Mouse (Mus musculus) CH12.LX (cell line): Measurements from ENCODE around the gene Taar3. TPM values are rescaled to one million over a fixed set of nuclear protein-coding genes. Genes with fewer than 3 reads are reported as not detected.

ENCODE experiments used
- DNase-seq: peaks from one replicate; pipeline ENCODE4 v3.0.0-alpha.2; 2013; ENCODE audit errors: extremely low read depth
- H3K27ac ChIP-seq: 2 replicates; pipeline ENCODE4 v1.5.1; 2012; ENCODE audit warnings: low read depth, mild to moderate bottlenecking, control low read depth, moderate library complexity; ENCODE audit not compliant: insufficient read depth
- H3K27me3 ChIP-seq: replicated peaks from 2 replicates; pipeline ENCODE3; 2012; ENCODE audit warnings: inconsistent platforms
- H3K36me3 ChIP-seq, 2 experiments: replicated peaks in 1 of 2; 2 replicates each; pipeline versions ENCODE3 to v1.6.1; 2012; ENCODE audit warnings: inconsistent platforms in 1 of 2, low read length in 1 of 2, mild to moderate bottlenecking in 1 of 2, mixed read lengths in 1 of 2, moderate library complexity in 1 of 2; ENCODE audit not compliant: control insufficient read depth in 1 of 2, insufficient read depth in 1 of 2
- H3K4me1 ChIP-seq, 2 experiments: 2 replicates each; pipeline ENCODE4 v1.6.1; 2012; ENCODE audit warnings: inconsistent platforms in 1 of 2, moderate library complexity in 1 of 2; ENCODE audit not compliant: insufficient read depth in 2 of 2, control insufficient read depth in 1 of 2
- H3K4me2 ChIP-seq: 2 replicates; pipeline ENCODE4 v1.6.1; 2012; ENCODE audit warnings: low read depth, mild to moderate bottlenecking, control low read depth; ENCODE audit not compliant: poor library complexity, insufficient read depth, severe bottlenecking
- H3K4me3 ChIP-seq, 3 experiments: fragments of 150-350 bp in 1 of 3; sonication (generic) in 1 of 3; replicated peaks in 1 of 3; 2 replicates each; pipeline versions ENCODE3 to v1.5.1; 2011 to 2012; ENCODE audit warnings: low read depth in 2 of 3, low read length in 2 of 3, mild to moderate bottlenecking in 2 of 3, moderate library complexity in 2 of 3, control low read depth in 1 of 3, improper control_type of control experiment in 1 of 3, inconsistent platforms in 1 of 3, mixed read lengths in 1 of 3; ENCODE audit not compliant: poor library complexity in 1 of 3
- H3K79me2 ChIP-seq: replicated peaks from 2 replicates; pipeline ENCODE4 v1.6.1; 2012; ENCODE audit warnings: mild to moderate bottlenecking, moderate library complexity; ENCODE audit not compliant: control insufficient read depth, poor library complexity, insufficient read depth, severe bottlenecking; ENCODE audit errors: extremely low read depth
- H3K9ac ChIP-seq: 2 replicates; pipeline ENCODE4 v1.6.1; 2012; ENCODE audit warnings: low read depth, mild to moderate bottlenecking, control low read depth, moderate library complexity; ENCODE audit not compliant: insufficient read depth
- H3K9me3 ChIP-seq: replicated peaks from 2 replicates; pipeline ENCODE3; 2012; ENCODE audit warnings: low read length, inconsistent platforms, mixed read lengths
- BHLHE40 ChIP-seq: IDR thresholded peaks from 2 replicates; pipeline ENCODE4 v1.6.1; 2011; ENCODE audit warnings: mild to moderate bottlenecking, low read depth, low read length, improper control_type of control experiment
- CHD1 ChIP-seq: IDR thresholded peaks from 2 replicates; pipeline ENCODE4 v1.6.1; 2012; ENCODE audit warnings: low read depth, low read length, improper control_type of control experiment, inconsistent platforms
- CHD2 ChIP-seq: IDR thresholded peaks from 2 replicates; pipeline ENCODE4 v1.6.1; 2011; ENCODE audit warnings: low read length, improper control_type of control experiment
- CTCF ChIP-seq, 2 experiments: IDR thresholded peaks in 1 of 2; conservative IDR thresholded peaks in 1 of 2; 2 replicates each; pipeline ENCODE4 v1.5.1; 2011 to 2012; ENCODE audit warnings: low read depth in 2 of 2, low read length in 2 of 2, improper control_type of control experiment in 1 of 2, inconsistent platforms in 1 of 2, mild to moderate bottlenecking in 1 of 2, moderate library complexity in 1 of 2
- E2F4 ChIP-seq: IDR thresholded peaks from 2 replicates; pipeline ENCODE4 v1.6.1; 2011; ENCODE audit warnings: low read depth, low read length, improper control_type of control experiment; ENCODE audit not compliant: insufficient replicate concordance
- ELF1 ChIP-seq: IDR thresholded peaks from 2 replicates; pipeline ENCODE4 v1.6.1; 2014; ENCODE audit warnings: low read depth, mild to moderate bottlenecking, inconsistent platforms, low read length, improper control_type of control experiment
- GABPA ChIP-seq: IDR thresholded peaks from 2 replicates; pipeline ENCODE4 v1.6.1; 2012; ENCODE audit warnings: low read depth, low read length, improper control_type of control experiment, inconsistent platforms; ENCODE audit not compliant: insufficient replicate concordance
- JUND ChIP-seq: conservative IDR thresholded peaks from 2 replicates; pipeline ENCODE4 v1.6.1; 2011; ENCODE audit warnings: low read depth, low read length, improper control_type of control experiment
- KAT2A ChIP-seq: IDR thresholded peaks from 2 replicates; pipeline ENCODE4 v1.6.1; 2012; ENCODE audit warnings: low read length, improper control_type of control experiment, inconsistent platforms; ENCODE audit not compliant: insufficient replicate concordance
- MAFK ChIP-seq: IDR thresholded peaks from 2 replicates; pipeline ENCODE4 v1.6.1; 2011; ENCODE audit warnings: low read length, improper control_type of control experiment; ENCODE audit not compliant: insufficient replicate concordance
- MEF2A ChIP-seq: IDR thresholded peaks from 2 replicates; pipeline ENCODE4 v1.6.1; 2014; ENCODE audit warnings: low read depth, mild to moderate bottlenecking, inconsistent platforms, low read length, improper control_type of control experiment, borderline replicate concordance
- MXI1 ChIP-seq: IDR thresholded peaks from 2 replicates; pipeline ENCODE4 v1.6.1; 2011; ENCODE audit warnings: mild to moderate bottlenecking, low read depth, low read length, improper control_type of control experiment
- MYC ChIP-seq: IDR thresholded peaks from 2 replicates; pipeline ENCODE4 v1.6.1; 2011; ENCODE audit warnings: low read depth, mild to moderate bottlenecking, improper control_type of control experiment, low read length
- NRF1 ChIP-seq: IDR thresholded peaks from 2 replicates; pipeline ENCODE4 v1.6.1; 2014; ENCODE audit warnings: low read depth, mild to moderate bottlenecking, inconsistent platforms, low read length, improper control_type of control experiment, moderate library complexity
- POLR2A ChIP-seq: IDR thresholded peaks from 2 replicates; pipeline ENCODE4 v1.6.1; 2011; ENCODE audit warnings: low read depth, mild to moderate bottlenecking, improper control_type of control experiment, low read length
- POLR2AphosphoS2 ChIP-seq: IDR thresholded peaks from 2 replicates; pipeline ENCODE4 v1.6.1; 2011; ENCODE audit warnings: low read depth, low read length, improper control_type of control experiment
- RAD21 ChIP-seq: IDR thresholded peaks from 2 replicates; pipeline ENCODE4 v1.6.1; 2011; ENCODE audit warnings: low read depth, mild to moderate bottlenecking, low read length, improper control_type of control experiment, moderate library complexity
- SIN3A ChIP-seq: IDR thresholded peaks from 2 replicates; pipeline ENCODE4 v1.6.1; 2012; ENCODE audit warnings: low read length, improper control_type of control experiment, inconsistent platforms
- SMC3 ChIP-seq: IDR thresholded peaks from 2 replicates; pipeline ENCODE4 v1.6.1; 2011; ENCODE audit warnings: low read depth, low read length, improper control_type of control experiment
- TBP ChIP-seq: conservative IDR thresholded peaks from 2 replicates; pipeline ENCODE4 v1.6.1; 2011; ENCODE audit warnings: low read depth, low read length, improper control_type of control experiment
- TCF12 ChIP-seq: IDR thresholded peaks from 2 replicates; pipeline ENCODE4 v1.6.1; 2014; ENCODE audit warnings: low read depth, mild to moderate bottlenecking, inconsistent platforms, low read length, improper control_type of control experiment
- UBTF ChIP-seq: IDR thresholded peaks from 2 replicates; pipeline ENCODE4 v1.6.1; 2012; ENCODE audit warnings: low read depth, mild to moderate bottlenecking, inconsistent platforms, low read length, improper control_type of control experiment, moderate library complexity
- USF2 ChIP-seq: conservative IDR thresholded peaks from 2 replicates; pipeline ENCODE4 v1.6.1; 2011; ENCODE audit warnings: low read depth, low read length, improper control_type of control experiment
- ZC3H11A ChIP-seq: IDR thresholded peaks from 2 replicates; pipeline ENCODE4 v1.6.1; 2012; ENCODE audit warnings: low read depth, mild to moderate bottlenecking, inconsistent platforms, low read length, improper control_type of control experiment
- ZNF384 ChIP-seq: IDR thresholded peaks from 2 replicates; pipeline ENCODE4 v1.6.1; 2012; ENCODE audit warnings: low read depth, low read length, improper control_type of control experiment, inconsistent platforms
- dilution Hi-C: fragments of 300-500 bp; cut with MboI; formaldehyde crosslinking; loops from 2 replicates; pipeline ENCODE4 v1.14.3; 2020; ENCODE audit warnings: low sequenced_read_pairs; ENCODE audit not compliant: extremely low pct_unique_long_range_greater_than_20kb, extremely low pct_ligation_motif_present
- in situ Hi-C: fragments of 300-500 bp; cut with MboI; formaldehyde crosslinking; loops from 3 replicates; pipeline ENCODE4 v1.14.3; 2019; ENCODE audit warnings: low sequenced_read_pairs, low pct_ligation_motif_present, low pct_unique_long_range_greater_than_20kb, mixed read lengths
- polyA plus RNA-seq: library from polyadenylated mRNA; unstranded; fragments of >175 nt; gene quantifications from 2 replicates; pipeline ENCODE4 v1.2.1, GENCODE M21; 2012; ENCODE audit warnings: low read depth; ENCODE audit not compliant: insufficient read length
- total RNA-seq, 2 experiments: library from RNA; depleted of rRNA; stranded (reverse); fragments of 300-350 nt in 1 of 2; fragments of >200 nt in 1 of 2; gene quantifications; 2 replicates each; pipeline ENCODE4 v1.2.3; 2012 to 2014

The Taar3 gene
- total and polyA plus RNA-seq, 3 experiments: not detected

DNA sequence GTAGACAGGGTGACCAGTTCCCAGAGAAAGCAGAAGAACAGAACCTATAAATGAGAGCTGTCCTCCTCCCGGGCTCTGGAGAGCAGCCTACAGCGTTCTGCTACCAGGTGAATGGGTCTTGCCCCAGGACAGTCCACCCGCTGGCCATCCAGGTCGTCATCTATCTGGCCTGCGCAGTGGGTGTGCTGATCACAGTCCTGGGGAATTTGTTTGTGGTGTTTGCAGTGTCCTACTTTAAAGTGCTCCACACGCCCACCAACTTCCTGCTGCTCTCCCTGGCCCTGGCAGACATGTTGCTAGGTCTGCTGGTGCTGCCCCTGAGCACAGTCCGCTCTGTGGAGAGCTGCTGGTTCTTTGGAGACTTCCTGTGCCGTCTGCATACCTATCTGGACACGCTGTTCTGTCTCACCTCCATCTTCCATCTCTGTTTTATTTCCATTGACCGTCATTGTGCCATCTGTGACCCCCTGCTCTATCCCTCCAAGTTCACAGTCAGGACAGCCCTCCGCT lies 21.4 kb downstream of the Taar3 start, which contains the start of gene Taar5:
Taar5 (plus strand) TSS at position 51 of the 510 bp plus-strand sequence.
- no peaks in the 10 kb centered on the region for H3K36me3 ChIP-seq
- H3K4me3 ChIP-seq: no peak within 1 kb of the TSS
- no peaks in the 10 kb centered on the region for H3K9me3 ChIP-seq
- no peak within 1 kb of the TSS for H3K27ac ChIP-seq
- no peaks in the 10 kb centered on the region for H3K27me3 ChIP-seq
- no peaks in the 10 kb centered on the region for H3K79me2 ChIP-seq
- H3K4me1 ChIP-seq: no peaks in the 10 kb centered on the region
- in situ Hi-C loops: loop anchor here (25.0 kb wide), 1 partner anchor 342 kb away; no protein-coding TSS in a partner anchor
- TF ChIP-seq CTCF (conservative IDR thresholded peaks at IDR 0.05 in 1 of 2, IDR thresholded peaks at IDR 0.05 in 1 of 2; ENCODE audit: low read depth in 2 of 2, low read length in 2 of 2) (no peak), TCF12 (no peak), ZC3H11A (no peak), MEF2A (no peak), USF2 (no peak), CHD2 (no peak), SMC3 (no peak), ZNF384 (no peak), UBTF (no peak), MXI1 (no peak), SIN3A (no peak), JUND (no peak), POLR2AphosphoS2 (no peak), RAD21 (no peak), TBP (no peak), BHLHE40 (no peak), KAT2A (no peak), NRF1 (no peak), POLR2A (no peak), MYC (no peak)
- H3K9ac ChIP-seq: no peak within 1 kb of the TSS
- H3K4me2 ChIP-seq: no peak within 1 kb of the TSS
- dilution Hi-C loops: no loop called here
- DNase-seq: no peak

DNA sequence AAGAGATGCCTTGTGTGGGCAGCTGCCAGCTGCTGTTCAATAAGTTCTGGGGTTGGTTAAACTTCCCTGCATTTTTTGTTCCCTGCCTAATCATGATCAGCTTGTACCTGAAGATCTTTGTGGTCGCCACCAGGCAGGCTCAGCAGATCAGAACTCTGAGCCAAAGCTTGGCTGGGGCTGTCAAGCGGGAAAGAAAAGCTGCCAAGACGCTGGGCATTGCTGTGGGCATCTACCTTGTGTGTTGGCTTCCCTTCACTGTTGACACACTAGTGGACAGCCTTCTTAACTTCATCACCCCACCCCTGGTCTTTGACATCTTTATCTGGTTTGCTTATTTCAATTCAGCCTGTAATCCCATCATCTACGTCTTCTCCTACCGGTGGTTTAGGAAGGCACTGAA lies 21.9 kb downstream of the Taar3 start:
- no peaks in the 10 kb centered on the region for H3K9me3 ChIP-seq
- H3K4me2 ChIP-seq: no peak overlapping the region
- no peaks in the 10 kb centered on the region for H3K4me1 ChIP-seq
- no peak overlapping the region for H3K9ac ChIP-seq
- no peaks in the 10 kb centered on the region for H3K36me3 ChIP-seq
- no peak for TF ChIP-seq CHD2
- no peak for TF ChIP-seq JUND
- no peak for TF ChIP-seq ELF1
- TF ChIP-seq E2F4: no peak
- TF ChIP-seq TCF12: no peak
- TF ChIP-seq GABPA: no peak
- no peak for TF ChIP-seq ZNF384
- no peak for TF ChIP-seq BHLHE40
- no peak for TF ChIP-seq USF2
- no peak for TF ChIP-seq MAFK
- no peak for TF ChIP-seq CHD1
- no peak for TF ChIP-seq POLR2AphosphoS2
- TF ChIP-seq TBP: no peak
- TF ChIP-seq, all 38 proteins: peak for 0
- dilution Hi-C loops: no loop called here
- H3K79me2 ChIP-seq: no peaks in the 10 kb centered on the region
- no peak overlapping the region for H3K4me3 ChIP-seq
- no peaks in the 10 kb centered on the region for H3K27me3 ChIP-seq
- no peak overlapping the region for H3K27ac ChIP-seq
- in situ Hi-C loops: loop anchor here (25.0 kb wide), 1 partner anchor 341 kb away; no protein-coding TSS in a partner anchor
- no peak for DNase-seq
